Mouse (Mus musculus) limb, embryonic 14.5 days (tissue): ENCODE data around the gene Sirt2. TPM values are rescaled to one million over a fixed set of nuclear protein-coding genes. Genes with fewer than 3 reads are reported as not detected.
A peak's percentile ranks its signal among the peaks of the same experiment; 100 is the strongest.

Source experiments
- ATAC-seq: fragments of 200-750 bp; cut with Nextera tagmentation; 2 replicates; pipeline ENCODE4 v1.8.0; 2017; ENCODE audit warnings: low read depth, moderate number of reproducible peaks, moderate TSS enrichment; ENCODE audit not compliant: low FRiP score
- DNase-seq: peaks from one replicate; pipeline ENCODE4 v3.0.0-alpha.2; 2015; ENCODE audit warnings: low spot score
- H3K27ac ChIP-seq: fragments of 300-500 bp; sonication (generic); replicated peaks from 2 replicates; pipeline ENCODE4 v1.5.1; 2014; ENCODE audit warnings: low read depth, mild to moderate bottlenecking, low read length, moderate library complexity, mixed read lengths
- H3K27me3 ChIP-seq: fragments of 300-500 bp; sonication (generic); 2 replicates; pipeline ENCODE4 v1.6.1; 2014; ENCODE audit warnings: low read length, mixed read lengths; ENCODE audit not compliant: control insufficient read depth, insufficient read depth
- H3K36me3 ChIP-seq: fragments of 300-500 bp; sonication (generic); 2 replicates; pipeline ENCODE4 v1.6.1; 2014; ENCODE audit warnings: mild to moderate bottlenecking, low read length, moderate library complexity, mixed read lengths; ENCODE audit not compliant: control insufficient read depth, insufficient read depth
- H3K4me1 ChIP-seq: fragments of 300-500 bp; sonication (generic); 2 replicates; pipeline ENCODE4 v1.6.1; 2014; ENCODE audit warnings: antibody characterized with exemption, low read length, mixed read lengths; ENCODE audit not compliant: control insufficient read depth, insufficient read depth
- H3K4me2 ChIP-seq: fragments of 300-500 bp; sonication (generic); replicated peaks from 2 replicates; pipeline ENCODE4 v1.6.1; 2014; ENCODE audit warnings: low read depth, mild to moderate bottlenecking, low read length, moderate library complexity; ENCODE audit not compliant: severe bottlenecking
- H3K4me3 ChIP-seq: fragments of 300-500 bp; sonication (generic); replicated peaks from 2 replicates; pipeline ENCODE4 v1.5.1; 2014; ENCODE audit warnings: low read length
- H3K9ac ChIP-seq: fragments of 300-500 bp; sonication (generic); 2 replicates; pipeline ENCODE4 v1.6.1; 2014; ENCODE audit warnings: mild to moderate bottlenecking, low read depth, low read length, moderate library complexity; ENCODE audit not compliant: severe bottlenecking
- H3K9me3 ChIP-seq: fragments of 300-500 bp; sonication (generic); 2 replicates; pipeline ENCODE4 v1.6.1; 2016; ENCODE audit warnings: low read length; ENCODE audit not compliant: control insufficient read depth
- POLR2A ChIP-seq: fragments of 200-500 bp; IDR thresholded peaks from 2 replicates; pipeline ENCODE4 v1.8.0; 2012; ENCODE audit warnings: inconsistent platforms, mild to moderate bottlenecking, moderate library complexity, borderline replicate concordance; ENCODE audit not compliant: insufficient read depth, insufficient read length; ENCODE audit errors: extremely low read depth
- WGBS: fragments of 180-500 bp; shearing (Covaris S2); extraction: QIAGEN DNeasy Blood & Tissue Kit; methylation state at CpG from one replicate; pipeline ENCODE4 v1.1.7; 2014; 5-methylcytosine and 5-hydroxymethylcytosine counted together
- polyA plus RNA-seq, 2 experiments: library from polyadenylated mRNA; depleted of rRNA in 1 of 2; stranded (reverse) in 1 of 2; unstranded in 1 of 2; fragments of >200 nt; fragmentation: Nextera tagmentation in 1 of 2; extraction: Ambion mirVana in 1 of 2; gene quantifications; 2 replicates each; pipeline versions ENCODE4 v1.2.1 to v1.2.3; 2012 to 2014

Sirt2 gene
- polyA plus RNA-seq, 2 experiments = 73.7 to 107 TPM

- Histone ChIP-seq H3K4me2 (no peak overlapping the region), H3K27ac (no peak overlapping the region), H3K4me1 (no peaks in the 10 kb centered on the region), H3K4me3 (no peak overlapping the region), H3K9ac (no peak overlapping the region), H3K27me3 (no peaks in the 10 kb centered on the region), H3K36me3 (peaks cover 14% of the 10 kb centered on the region), H3K9me3 (no peaks in the 10 kb centered on the region)
- WGBS = 97% methylated on average over 7 of the region's 7 CpGs
- DNase-seq = no peak
- no peak for ATAC-seq
- TF ChIP-seq POLR2A = no peak
Observed at GRCm38 (mm10) chr7:28722079-28722478, 44.5 kb upstream of the Sirt2 start.

- WGBS = 98% methylated on average over 2 of the region's 2 CpGs
- H3K4me1 ChIP-seq = no peaks in the 10 kb centered on the region
- H3K9ac ChIP-seq = no peak overlapping the region
- no peaks in the 10 kb centered on the region for H3K9me3 ChIP-seq
- DNase-seq = no peak
- H3K36me3 ChIP-seq = peaks cover 14% of the 10 kb centered on the region
- no peak overlapping the region for H3K4me3 ChIP-seq
- ATAC-seq = no peak
- H3K27me3 ChIP-seq = no peaks in the 10 kb centered on the region
- no peak for TF ChIP-seq POLR2A
- H3K4me2 ChIP-seq = no peak overlapping the region
- H3K27ac ChIP-seq = no peak overlapping the region
Observed at GRCm38 (mm10) chr7:28724613-28725012, 41.9 kb upstream of the Sirt2 start.

- Histone ChIP-seq H3K9me3 (0 out of 2 replicates have a peak, but pooled peaks cover 5% of the 10 kb centered on the region), H3K36me3 (peaks cover 24% of the 10 kb centered on the region), H3K9ac (no peak overlapping the region), H3K4me3 (no peak overlapping the region), H3K4me2 (no peak overlapping the region), H3K27me3 (no peaks in the 10 kb centered on the region), H3K27ac (no peak overlapping the region), H3K4me1 (no peaks in the 10 kb centered on the region)
- no peak for ATAC-seq
- peak; percentile 61 for DNase-seq
- 7% methylated on average over 14 of the region's 14 CpGs for WGBS
- TF ChIP-seq POLR2A = no peak
Observed at GRCm38 (mm10) chr7:28726600-28726999, 39.9 kb upstream of the Sirt2 start.

- 0 out of 2 replicates have a peak, but pooled peaks cover 6% of the 10 kb centered on the region for H3K9me3 ChIP-seq
- DNase-seq = no peak
- H3K9ac ChIP-seq = no peak overlapping the region
- peaks cover 3% of the 10 kb centered on the region; the same call in 1 of the 2 replicates for H3K4me1 ChIP-seq
- H3K27me3 ChIP-seq = no peaks in the 10 kb centered on the region
- no peak overlapping the region for H3K4me3 ChIP-seq
- H3K4me2 ChIP-seq = no peak overlapping the region
- no peak for ATAC-seq
- peaks cover 24% of the 10 kb centered on the region for H3K36me3 ChIP-seq
- 56% methylated on average over 10 of the region's 10 CpGs for WGBS
- TF ChIP-seq POLR2A = no peak
- no peak overlapping the region for H3K27ac ChIP-seq
Observed at GRCm38 (mm10) chr7:28727649-28728340, 38.7 kb upstream of the Sirt2 start.

- no peaks in the 10 kb centered on the region for H3K27me3 ChIP-seq
- peak overlapping the region; percentile 81 for H3K4me2 ChIP-seq
- DNase-seq = peak; percentile 69
- H3K9me3 ChIP-seq = 0 out of 2 replicates have a peak, but pooled peaks cover 6% of the 10 kb centered on the region
- 0 out of 2 replicates have a peak, but pooled peaks have one; percentile 18 for TF ChIP-seq POLR2A
- peaks cover 3% of the 10 kb centered on the region; the same call in 1 of the 2 replicates for H3K4me1 ChIP-seq
- H3K27ac ChIP-seq = no peak overlapping the region
- peak overlapping the region; percentile 39 for H3K4me3 ChIP-seq
- WGBS = 6% methylated on average over 47 of the region's 58 CpGs
- H3K36me3 ChIP-seq = peaks cover 34% of the 10 kb centered on the region
- peak; percentile 81 for ATAC-seq
- H3K9ac ChIP-seq = peak overlapping the region; percentile 48
Observed at GRCm38 (mm10) chr7:28732341-28733142, 34.0 kb upstream of the Sirt2 start.
